Mouse (Mus musculus) midbrain, embryonic 11.5 days (tissue): Measurements from ENCODE around the gene Lancl1. TPM values are rescaled to one million over a fixed set of nuclear protein-coding genes. Genes with fewer than 3 reads are reported as not detected.

Experiments used
- ATAC-seq: fragments of 200-750 bp; cut with Nextera tagmentation; 2 replicates; pipeline ENCODE4 v1.8.0; 2017; ENCODE audit warnings: moderate TSS enrichment, moderate library complexity; ENCODE audit not compliant: low FRiP score
- DNase-seq: peaks from one replicate; pipeline ENCODE4 v3.0.0; 2015; ENCODE audit warnings: low spot score; ENCODE audit errors: missing footprints
- H3K27ac ChIP-seq: fragments of 300-500 bp; sonication (generic); 2 replicates; pipeline ENCODE4 v1.5.1; 2014; ENCODE audit warnings: low read depth, low read length
- H3K27me3 ChIP-seq: fragments of 300-500 bp; sonication (generic); 2 replicates; pipeline ENCODE4 v1.6.1; 2014; ENCODE audit warnings: mild to moderate bottlenecking, low read length, moderate library complexity, mixed read lengths; ENCODE audit not compliant: control insufficient read depth, insufficient read depth
- H3K36me3 ChIP-seq: fragments of 300-500 bp; sonication (generic); 2 replicates; pipeline ENCODE4 v1.6.1; 2014; ENCODE audit warnings: mild to moderate bottlenecking, low read length, moderate library complexity, mixed read lengths; ENCODE audit not compliant: control insufficient read depth, insufficient read depth
- H3K4me1 ChIP-seq: fragments of 300-500 bp; sonication (generic); 2 replicates; pipeline ENCODE4 v1.6.1; 2014; ENCODE audit warnings: low read length; ENCODE audit not compliant: control insufficient read depth, insufficient read depth
- H3K4me2 ChIP-seq: fragments of 300-500 bp; sonication (generic); 2 replicates; pipeline ENCODE4 v1.6.1; 2014; ENCODE audit warnings: mild to moderate bottlenecking, moderate library complexity
- H3K4me3 ChIP-seq: fragments of 300-500 bp; sonication (generic); 2 replicates; pipeline ENCODE4 v1.5.1; 2014; ENCODE audit warnings: low read depth, low read length
- H3K9ac ChIP-seq: fragments of 300-500 bp; sonication (generic); 2 replicates; pipeline ENCODE4 v1.6.1; 2014; ENCODE audit warnings: low read length
- H3K9me3 ChIP-seq: fragments of 300-500 bp; sonication (generic); 2 replicates; pipeline ENCODE4 v1.6.1; 2016; ENCODE audit warnings: low read length; ENCODE audit not compliant: control insufficient read depth
- WGBS: fragments of 180-500 bp; shearing (Covaris S2); extraction: QIAGEN DNeasy Blood & Tissue Kit; methylation state at CpG from one replicate; pipeline ENCODE4 v1.1.7; 2014; 5-methylcytosine and 5-hydroxymethylcytosine counted together
- polyA plus RNA-seq: library from polyadenylated mRNA; unstranded; fragments of >200 nt; fragmentation: Nextera tagmentation; extraction: Ambion mirVana; gene quantifications from 2 replicates; pipeline ENCODE4 v1.2.1, GENCODE M21; 2014

Lancl1 gene
- polyA plus RNA-seq, 1 experiment from 2014 or later: 90.4 TPM

- no peak overlapping the region for H3K27ac ChIP-seq
- no peaks in the 10 kb centered on the region for H3K36me3 ChIP-seq
- H3K4me2 ChIP-seq: no peak overlapping the region
- no peak overlapping the region for H3K4me3 ChIP-seq
- WGBS: 77% methylated on average over 4 of the region's 4 CpGs
- H3K9me3 ChIP-seq: no peaks in the 10 kb centered on the region
- H3K4me1 ChIP-seq: no peaks in the 10 kb centered on the region
- no peak overlapping the region for H3K9ac ChIP-seq
- no peaks in the 10 kb centered on the region for H3K27me3 ChIP-seq
- no peak for DNase-seq
- no peak for ATAC-seq
Observed at GRCm38 (mm10) chr1:67052721-67053120, 14.0 kb upstream of the Lancl1 start.

- Histone ChIP-seq H3K9ac (no peak overlapping the region), H3K9me3 (no peaks in the 10 kb centered on the region), H3K27me3 (no peaks in the 10 kb centered on the region), H3K4me2 (no peak overlapping the region), H3K4me3 (no peak overlapping the region), H3K36me3 (no peaks in the 10 kb centered on the region), H3K4me1 (no peaks in the 10 kb centered on the region), H3K27ac (no peak overlapping the region)
- WGBS: 75% methylated on average over 1 of the region's 1 CpGs
- ATAC-seq (no peak), DNase-seq (no peak)
Observed at GRCm38 (mm10) chr1:67049600-67049999, 10.9 kb upstream of the Lancl1 start.

GRCm38 (mm10) chr1:67048696-67049095, 10.0 kb upstream of the Lancl1 start:
- no peak overlapping the region for H3K9ac ChIP-seq
- H3K27ac ChIP-seq: no peak overlapping the region
- H3K27me3 ChIP-seq: no peaks in the 10 kb centered on the region
- no peaks in the 10 kb centered on the region for H3K9me3 ChIP-seq
- no peak overlapping the region for H3K4me2 ChIP-seq
- H3K4me3 ChIP-seq: no peak overlapping the region
- ATAC-seq: no peak
- 83% methylated on average over 4 of the region's 4 CpGs for WGBS
- no peaks in the 10 kb centered on the region for H3K4me1 ChIP-seq
- H3K36me3 ChIP-seq: no peaks in the 10 kb centered on the region
- no peak for DNase-seq

GRCm38 (mm10) chr1:67045100-67045499, 6.4 kb upstream of the Lancl1 start:
- Histone ChIP-seq H3K36me3 (no peaks in the 10 kb centered on the region), H3K27me3 (no peaks in the 10 kb centered on the region), H3K27ac (no peak overlapping the region), H3K4me1 (no peaks in the 10 kb centered on the region), H3K4me3 (no peak overlapping the region), H3K9me3 (no peaks in the 10 kb centered on the region), H3K9ac (no peak overlapping the region), H3K4me2 (no peak overlapping the region)
- no peak for DNase-seq
- ATAC-seq: no peak
- 67% methylated on average over 1 of the region's 1 CpGs for WGBS

- 86% methylated on average over 7 of the region's 7 CpGs for WGBS
- DNase-seq: no peak
- Histone ChIP-seq H3K4me2 (no peak overlapping the region), H3K9me3 (no peaks in the 10 kb centered on the region), H3K9ac (no peak overlapping the region), H3K36me3 (no peaks in the 10 kb centered on the region), H3K4me3 (no peak overlapping the region), H3K27ac (no peak overlapping the region), H3K4me1 (peaks cover 3% of the 10 kb centered on the region; the same call in 1 of the 2 replicates), H3K27me3 (no peaks in the 10 kb centered on the region)
- no peak for ATAC-seq
Observed at GRCm38 (mm10) chr1:67042583-67042982, 3.9 kb upstream of the Lancl1 start.

- H3K27me3 ChIP-seq: no peaks in the 10 kb centered on the region
- no peaks in the 10 kb centered on the region for H3K9me3 ChIP-seq
- H3K9ac ChIP-seq: peak overlapping the region; percentile 88; the same call in 1 of the 2 replicates
- H3K4me1 ChIP-seq: peaks cover 3% of the 10 kb centered on the region; the same call in 1 of the 2 replicates
- H3K4me2 ChIP-seq: peak overlapping the region; percentile 68
- ATAC-seq: peak; percentile 40
- WGBS: 3% methylated on average over 5 of the region's 5 CpGs
- H3K27ac ChIP-seq: no peak overlapping the region
- peak overlapping the region; percentile 90 for H3K4me3 ChIP-seq
- no peak for DNase-seq
- no peaks in the 10 kb centered on the region; the same call in 1 of the 2 replicates for H3K36me3 ChIP-seq
Observed at GRCm38 (mm10) chr1:67039083-67039482, 411 bp upstream of the Lancl1 start.

- Histone ChIP-seq H3K36me3 (peaks cover 3% of the 10 kb centered on the region; the same call in 1 of the 2 replicates), H3K4me1 (peaks cover 3% of the 10 kb centered on the region; the same call in 1 of the 2 replicates), H3K27ac (no peak overlapping the region), H3K4me3 (no peak overlapping the region), H3K9ac (no peak overlapping the region), H3K9me3 (no peaks in the 10 kb centered on the region), H3K4me2 (no peak overlapping the region), H3K27me3 (no peaks in the 10 kb centered on the region)
- DNase-seq (no peak), ATAC-seq (no peak)
Observed at GRCm38 (mm10) chr1:67037198-67037597, 1.5 kb downstream of the Lancl1 start.

- H3K27ac ChIP-seq: no peak overlapping the region
- H3K4me1 ChIP-seq: peaks cover 3% of the 10 kb centered on the region; the same call in 1 of the 2 replicates
- 85% methylated on average over 7 of the region's 7 CpGs for WGBS
- DNase-seq: no peak
- no peaks in the 10 kb centered on the region for H3K9me3 ChIP-seq
- H3K27me3 ChIP-seq: no peaks in the 10 kb centered on the region
- no peak overlapping the region for H3K4me2 ChIP-seq
- no peak overlapping the region for H3K4me3 ChIP-seq
- H3K36me3 ChIP-seq: peaks cover 6% of the 10 kb centered on the region; the same call in 1 of the 2 replicates
- no peak for ATAC-seq
- H3K9ac ChIP-seq: no peak overlapping the region
Observed at GRCm38 (mm10) chr1:67033278-67033677, 5.4 kb downstream of the Lancl1 start.

- H3K36me3 ChIP-seq: peaks cover 2% of the 10 kb centered on the region; the same call in 1 of the 2 replicates
- no peak for ATAC-seq
- no peaks in the 10 kb centered on the region for H3K9me3 ChIP-seq
- no peaks in the 10 kb centered on the region for H3K4me1 ChIP-seq
- WGBS: 94% methylated on average over 6 of the region's 6 CpGs
- no peaks in the 10 kb centered on the region for H3K27me3 ChIP-seq
- no peak overlapping the region for H3K27ac ChIP-seq
- no peak overlapping the region for H3K4me3 ChIP-seq
- DNase-seq: no peak
- no peak overlapping the region for H3K4me2 ChIP-seq
- no peak overlapping the region for H3K9ac ChIP-seq
Observed at GRCm38 (mm10) chr1:67026927-67027511, 11.7 kb downstream of the Lancl1 start.
